Mouse (Mus musculus): ENCODE measurements at regions not wholly inside any gene's neighbourhood (a gene's known extent, or its start where the extent isn't known, plus 50 kb on each side); places are given as distances from the start of the nearest gene placed in this dataset.
"Not testable (repeated sequence)": the region's sequence is repeated elsewhere in the genome, so short reads cannot be mapped to it uniquely, and the experiment has no call there.

DNA sequence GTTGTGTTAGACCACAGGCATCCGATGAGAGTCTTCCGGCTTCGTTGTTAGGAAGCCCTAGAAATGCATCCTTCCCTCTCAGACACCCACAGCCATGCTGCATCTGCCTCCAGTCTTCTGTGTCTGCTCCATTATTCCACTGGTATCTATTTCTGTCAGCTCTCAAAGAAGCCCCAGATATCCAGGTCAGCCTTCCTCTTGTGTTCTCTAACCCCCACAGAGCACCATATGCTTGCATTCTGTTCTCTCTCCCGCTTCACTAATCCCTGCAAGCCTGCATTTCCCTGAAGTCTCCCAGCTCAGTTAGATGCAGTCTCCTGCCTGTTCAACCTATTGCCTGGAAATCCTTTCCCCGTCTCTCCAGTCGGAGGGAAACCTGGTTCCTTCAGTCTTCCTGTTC, 53.6 kb upstream of the Wdfy3 start:
- DNase-seq (ENCODE audit: low read depth, low spot score), result no peak

DNA sequence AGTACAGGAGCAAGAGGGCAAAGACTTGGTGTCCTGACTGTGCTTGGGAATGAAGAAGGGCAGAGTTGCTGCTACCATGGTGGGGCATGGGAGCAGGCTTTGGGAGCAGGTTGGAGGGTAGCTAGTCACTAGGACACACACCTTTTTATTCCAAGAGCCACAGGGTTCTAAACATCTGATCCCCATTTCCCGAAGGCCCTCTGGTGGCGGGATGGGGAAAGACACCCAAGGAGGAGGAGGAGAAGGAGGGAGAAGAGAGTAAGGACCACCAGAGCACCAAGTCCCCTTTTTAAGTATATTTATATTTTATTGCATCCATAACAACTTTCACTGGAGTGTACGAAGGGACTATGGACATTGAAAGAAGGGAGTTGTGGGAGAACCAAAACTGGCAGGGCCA, 57.0 kb upstream of the Wdfy3 start:
- DNase-seq (ENCODE audit: low read depth, low spot score), result no peak

DNA sequence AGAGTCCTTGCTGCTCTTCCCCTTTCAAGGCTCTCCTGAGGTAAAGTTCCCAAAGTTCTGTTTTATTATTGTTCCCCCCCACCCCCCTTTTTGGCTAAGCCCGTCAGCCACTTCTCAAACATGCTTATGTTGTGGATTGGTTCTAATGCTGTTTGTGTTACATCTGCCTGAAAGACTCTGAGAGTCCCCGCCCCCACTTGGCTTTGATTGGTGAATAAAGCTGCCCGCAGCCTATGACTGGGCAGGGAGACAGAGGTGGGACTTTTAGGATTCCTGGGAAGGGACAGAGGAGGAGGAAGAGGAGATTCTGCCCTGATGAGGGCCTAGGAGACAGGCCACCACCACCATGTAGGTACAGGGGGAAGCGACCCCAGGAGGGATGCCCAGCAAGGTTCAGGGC, 78.3 kb upstream of the Wdfy3 start:
- no peak for DNase-seq (ENCODE audit: low read depth, low spot score)

DNA sequence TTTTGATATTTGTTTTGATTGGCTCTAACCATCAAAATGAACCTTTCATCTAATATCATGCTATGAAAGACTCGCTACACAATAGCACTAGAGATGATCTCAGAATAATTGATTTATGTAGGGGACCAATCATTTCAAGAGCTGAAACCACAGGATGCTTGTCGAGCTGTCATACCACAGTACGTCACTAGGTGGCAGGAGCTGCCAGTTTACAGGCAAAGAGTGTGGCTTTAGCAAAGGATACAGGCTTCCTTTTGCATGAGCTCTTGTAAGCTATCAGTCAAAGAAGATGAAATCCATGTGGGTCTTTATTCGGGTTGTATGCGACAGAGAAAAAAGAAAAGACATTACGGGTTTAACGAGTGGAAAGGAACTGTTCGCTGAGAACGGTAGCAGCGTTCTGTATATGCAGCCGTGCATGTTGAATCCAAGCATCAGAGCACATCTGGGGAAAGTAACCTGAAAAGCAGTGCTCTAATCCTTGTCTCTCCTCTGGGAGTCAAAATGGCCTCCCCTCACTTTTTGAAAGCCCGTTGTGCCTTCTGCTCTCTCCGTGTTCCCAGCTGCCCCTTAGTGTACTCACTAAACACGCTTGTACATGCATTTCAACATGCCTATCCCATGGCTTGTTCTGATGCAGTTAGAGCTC, 79.9 kb upstream of the Wdfy3 start:
- DNase-seq (ENCODE audit: low read depth, low spot score), result peak; percentile 75

DNA sequence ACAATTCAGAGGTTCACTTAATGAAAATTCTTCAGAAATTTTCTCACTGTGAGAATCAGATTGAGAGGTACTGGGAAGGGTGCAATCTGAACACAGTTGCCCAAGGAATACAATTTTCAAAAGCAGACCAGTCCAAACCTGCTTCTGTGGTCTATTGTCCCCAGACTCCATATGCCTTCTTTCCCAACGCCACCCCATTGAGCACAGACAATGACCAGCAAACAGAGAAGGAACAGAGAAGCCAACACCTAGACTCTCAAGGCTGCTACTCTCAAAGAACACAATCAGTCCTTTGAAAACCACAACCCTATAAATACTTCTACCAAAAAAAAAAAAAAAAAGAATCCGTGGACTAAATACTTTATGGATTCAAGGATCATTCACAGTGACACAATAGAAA, 89.9 kb upstream of the Wdfy3 start:
- DNase-seq (ENCODE audit: low read depth, low spot score), result no peak

DNA sequence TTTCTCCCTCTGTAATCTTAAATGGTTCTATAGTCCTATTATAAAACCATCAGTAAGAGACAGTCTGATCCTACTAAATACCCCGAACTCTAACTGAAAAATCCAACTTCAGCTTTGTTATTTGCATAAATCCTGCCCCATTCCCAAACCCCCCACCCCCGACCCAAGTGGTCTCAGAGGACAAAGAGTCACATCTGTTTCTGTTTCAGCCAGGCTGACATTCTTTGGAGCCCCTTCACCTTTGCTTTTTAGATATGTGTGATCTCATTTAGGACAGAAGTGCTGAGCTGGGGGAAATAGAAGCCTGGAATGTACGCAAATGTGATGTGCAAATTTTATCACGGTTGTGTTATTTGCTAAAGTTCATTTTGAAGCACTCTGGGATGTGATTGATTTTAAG, 98.3 kb upstream of the Wdfy3 start:
- DNase-seq (ENCODE audit: low read depth, low spot score), result no peak

DNA sequence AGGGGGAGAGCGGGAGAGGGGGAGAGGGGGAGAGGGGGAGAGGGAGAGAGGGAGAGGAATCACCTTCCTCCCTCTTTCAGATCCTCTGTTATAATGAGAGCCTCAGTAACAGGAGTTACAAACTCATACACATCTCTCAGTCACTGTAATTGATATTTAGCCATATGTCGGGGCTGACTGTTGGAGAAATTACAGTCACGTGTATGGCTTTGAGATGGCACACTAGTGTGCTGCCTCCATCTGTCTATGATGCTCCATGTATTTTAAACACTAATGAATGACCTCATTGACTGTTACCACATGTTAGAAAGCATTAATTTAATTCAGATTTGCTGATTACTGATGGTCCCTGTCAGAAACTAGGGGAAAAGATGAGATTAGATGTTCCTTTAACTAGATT, 102.1 kb upstream of the Wdfy3 start:
- no peak for DNase-seq (ENCODE audit: low read depth, low spot score)

DNA sequence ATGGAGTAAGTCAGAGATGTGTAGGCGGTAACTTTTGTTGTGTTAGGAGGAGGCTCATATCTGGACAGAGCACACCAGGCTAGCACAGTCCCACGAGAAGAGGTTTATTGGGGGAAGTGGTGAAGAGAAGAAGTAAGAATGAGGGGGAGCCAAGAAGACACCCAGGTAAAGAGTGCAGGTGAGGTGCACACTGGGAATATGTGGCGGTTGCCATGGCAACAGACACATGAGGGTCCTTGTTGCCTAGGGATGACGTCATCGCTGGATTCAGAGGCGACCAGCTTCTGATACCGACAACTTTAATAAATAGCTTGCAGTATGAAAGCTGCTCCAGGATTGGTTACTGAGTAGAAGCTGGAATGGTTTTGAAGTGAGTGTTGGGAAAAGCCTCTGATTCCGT, 110.5 kb upstream of the Wdfy3 start:
- DNase-seq (ENCODE audit: low read depth, low spot score), result peak; percentile 30

DNA sequence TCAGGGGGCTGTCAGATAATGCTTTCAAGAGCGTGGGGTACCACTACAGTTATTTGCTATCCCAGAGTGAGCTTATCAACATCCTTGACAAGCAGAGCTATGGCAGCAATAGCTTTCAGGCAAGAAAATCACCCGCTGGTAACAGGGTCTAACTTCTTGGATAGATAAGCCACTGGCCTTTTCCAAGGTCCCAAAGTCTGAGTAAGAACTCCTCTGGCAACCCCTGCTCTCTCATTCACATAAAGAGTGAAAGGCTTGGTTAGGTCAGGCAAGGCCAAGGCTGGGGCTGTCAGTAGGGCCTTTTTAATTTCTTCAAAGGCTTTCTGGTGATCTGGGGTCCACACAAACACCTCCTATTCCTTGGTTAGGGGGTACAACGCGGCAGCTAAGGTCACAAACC, 119.2 kb upstream of the Wdfy3 start:
- not testable (repeated sequence) for DNase-seq (ENCODE audit: low read depth, low spot score)

DNA sequence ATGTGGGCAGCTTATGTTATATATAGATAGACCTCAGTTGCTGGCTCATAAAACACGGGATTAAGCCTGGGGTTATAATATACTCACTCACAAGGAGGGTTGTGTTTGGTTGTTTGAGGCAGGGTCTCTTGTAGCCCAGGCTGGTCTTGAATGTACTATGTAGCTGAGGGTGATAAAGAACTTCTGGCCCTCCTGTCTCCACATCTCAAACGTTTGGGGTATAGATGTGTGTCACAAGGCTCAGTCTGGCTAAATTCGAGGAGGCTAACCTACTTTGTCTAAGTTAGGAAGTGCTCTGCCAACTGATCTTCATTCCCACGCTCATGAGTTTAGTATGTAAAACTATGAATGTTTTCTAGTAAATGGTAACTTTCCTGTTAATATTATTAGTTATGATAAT, 136.7 kb upstream of the Wdfy3 start:
- DNase-seq (ENCODE audit: low read depth, low spot score), result no peak

DNA sequence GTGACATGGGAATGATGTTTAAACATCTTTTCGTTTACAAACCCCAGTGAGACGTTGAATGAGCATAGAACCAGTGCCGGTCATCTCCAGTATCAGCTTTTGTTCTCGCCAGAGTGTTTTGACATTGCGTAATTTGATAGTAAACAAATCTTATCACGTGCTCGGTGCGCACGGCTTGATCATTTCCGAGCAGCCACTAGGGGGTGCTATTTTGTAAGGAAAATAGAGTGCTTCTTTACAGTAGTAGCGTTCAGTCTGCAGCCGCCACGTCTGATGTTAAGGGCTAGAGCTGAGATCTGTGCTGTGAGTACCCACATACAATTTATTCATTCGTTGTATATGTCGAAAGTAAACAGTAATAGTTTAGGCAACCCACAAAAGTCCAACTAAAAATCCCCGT, 137.2 kb upstream of the Wdfy3 start:
- peak; percentile 50 for DNase-seq (ENCODE audit: low read depth, low spot score)

DNA sequence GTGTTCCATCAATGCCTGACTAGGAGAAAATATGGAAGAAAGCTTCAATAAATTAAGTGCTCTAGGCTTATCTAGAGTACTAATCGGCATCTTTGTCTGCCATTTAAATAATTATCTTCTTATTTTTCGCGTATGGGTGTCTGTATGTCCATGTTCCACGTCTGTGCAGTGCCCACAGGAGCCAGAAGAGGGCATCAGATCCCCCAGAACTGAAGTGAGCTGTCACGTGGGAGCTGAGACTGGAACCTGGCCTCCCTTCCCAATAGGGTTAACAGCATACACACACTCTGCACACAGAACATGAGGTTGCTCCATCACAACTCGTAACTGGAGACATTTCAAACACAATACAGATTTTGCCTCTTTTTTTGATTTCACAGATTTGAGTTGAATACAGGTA, 143.4 kb upstream of the Wdfy3 start:
- DNase-seq (ENCODE audit: low read depth, low spot score), result no peak

DNA sequence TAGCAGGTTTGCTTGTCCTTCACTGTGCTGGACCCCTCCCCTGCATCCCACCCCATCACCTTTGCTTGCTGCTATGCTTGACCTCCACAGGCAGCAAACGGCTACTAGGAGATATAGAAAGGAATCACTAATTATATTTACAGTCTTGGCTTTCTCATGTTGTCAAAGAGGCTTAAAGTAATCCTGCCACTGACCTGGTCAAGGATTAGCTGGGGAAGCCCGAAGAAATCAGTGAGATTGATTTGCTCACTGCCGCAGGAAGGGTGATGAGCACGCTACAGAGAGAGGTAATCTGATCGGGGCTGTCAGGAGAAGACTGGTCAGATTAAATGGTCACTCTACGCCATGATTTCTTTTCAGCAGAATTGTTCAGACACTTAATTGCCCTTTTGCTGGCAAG, 157.4 kb upstream of the Wdfy3 start:
- DNase-seq (ENCODE audit: low read depth, low spot score), result no peak

DNA sequence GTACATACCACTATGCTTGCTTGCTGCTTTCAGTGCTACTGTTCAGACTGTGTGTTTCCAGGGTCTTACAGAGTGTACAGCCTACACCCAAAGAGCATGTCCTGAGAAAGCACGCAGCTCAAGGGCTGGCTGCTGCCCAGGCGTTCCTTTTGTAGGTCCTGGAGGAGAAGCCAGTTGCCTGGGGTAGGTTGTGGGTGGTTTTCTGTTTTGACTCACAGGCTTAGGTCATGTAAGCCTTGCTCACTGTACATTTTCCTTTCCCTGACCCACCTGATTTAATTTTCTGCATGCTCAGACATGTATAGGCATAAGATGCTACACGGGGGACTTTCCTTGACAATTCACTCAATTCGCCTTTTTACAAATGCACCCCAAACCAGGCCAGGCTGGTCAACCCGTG, 172.9 kb upstream of the Wdfy3 start:
- DNase-seq (ENCODE audit: low read depth, low spot score), result no peak

DNA sequence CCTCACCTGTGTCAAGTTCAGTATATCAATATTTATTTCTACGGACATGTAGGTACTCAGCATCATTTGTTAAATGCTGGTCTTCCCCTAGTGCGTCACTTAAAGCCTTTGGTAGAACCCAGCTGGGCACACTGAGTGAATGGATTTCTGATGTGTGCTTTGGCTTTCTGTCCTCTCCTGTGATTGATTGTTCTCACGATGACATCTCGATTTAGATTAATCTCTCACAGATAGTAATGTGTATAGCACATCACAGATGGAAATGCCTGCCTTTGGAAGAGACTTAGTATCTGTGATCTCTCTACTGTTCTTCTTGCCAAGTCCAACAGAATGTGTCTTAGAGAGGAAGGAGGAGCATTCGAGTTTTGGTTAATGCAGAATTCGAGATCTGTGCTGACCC, 175.0 kb upstream of the Wdfy3 start:
- DNase-seq (ENCODE audit: low read depth, low spot score), result no peak

DNA sequence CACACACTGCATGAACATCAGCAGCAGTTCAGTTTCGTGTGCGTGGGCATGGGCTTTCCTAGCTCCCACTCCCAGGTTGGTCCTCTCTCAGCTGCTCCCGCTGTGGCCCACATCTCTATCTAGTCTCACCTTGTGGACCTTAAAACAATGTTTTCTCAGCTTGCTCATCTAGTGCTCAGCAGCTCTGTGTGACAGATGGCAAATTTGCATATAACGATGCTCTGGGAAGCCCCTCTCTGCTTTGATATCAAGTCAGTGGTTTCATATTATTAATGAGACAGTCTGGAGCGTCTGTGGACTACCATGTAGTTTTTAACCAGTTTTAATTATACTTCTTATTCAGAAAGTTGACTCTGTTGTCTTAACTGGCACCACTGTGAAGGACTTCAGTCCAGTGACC, 179.0 kb upstream of the Wdfy3 start:
- no peak for DNase-seq (ENCODE audit: low read depth, low spot score)

DNA sequence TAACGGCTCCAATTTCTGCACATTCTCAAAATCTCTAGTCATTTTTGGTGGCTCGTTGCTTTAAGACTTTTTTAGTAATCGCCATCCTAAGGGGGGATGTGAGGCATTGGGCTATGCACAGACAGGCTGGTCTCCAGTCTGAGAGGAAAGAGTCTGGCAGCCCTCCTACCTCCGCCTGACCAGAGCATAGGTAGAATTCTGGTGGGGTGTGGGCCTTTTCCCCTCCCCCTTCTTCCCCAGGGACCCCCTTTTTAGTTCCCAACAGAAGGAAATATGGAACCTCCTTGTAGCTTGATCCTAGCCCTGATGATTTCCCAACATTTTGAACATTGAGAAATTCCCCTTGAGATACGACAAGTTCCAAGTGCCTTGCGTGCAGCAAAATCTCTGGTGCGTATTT, 181.4 kb upstream of the Wdfy3 start:
- DNase-seq (ENCODE audit: low read depth, low spot score), result no peak

DNA sequence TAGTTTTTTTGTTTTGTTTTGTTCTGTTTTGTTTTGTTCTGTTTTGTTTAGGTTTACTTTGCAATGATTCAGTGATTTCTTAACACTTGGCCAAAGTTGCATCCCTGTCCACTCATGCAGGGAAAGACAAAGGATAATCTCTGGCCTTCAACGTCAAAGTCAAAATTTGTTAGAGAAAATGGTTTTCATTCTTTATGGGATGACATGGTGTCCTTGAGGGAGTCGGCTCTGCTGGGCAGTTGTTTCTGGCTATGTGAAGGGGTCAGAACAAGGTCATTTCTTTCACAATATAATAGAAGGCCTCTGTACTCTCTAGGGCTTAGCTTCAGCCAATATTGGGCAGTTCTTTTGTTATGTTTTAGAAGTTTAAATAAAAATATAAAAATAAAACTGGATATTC, 184.1 kb upstream of the Wdfy3 start:
- DNase-seq (ENCODE audit: low read depth, low spot score), result no peak

DNA sequence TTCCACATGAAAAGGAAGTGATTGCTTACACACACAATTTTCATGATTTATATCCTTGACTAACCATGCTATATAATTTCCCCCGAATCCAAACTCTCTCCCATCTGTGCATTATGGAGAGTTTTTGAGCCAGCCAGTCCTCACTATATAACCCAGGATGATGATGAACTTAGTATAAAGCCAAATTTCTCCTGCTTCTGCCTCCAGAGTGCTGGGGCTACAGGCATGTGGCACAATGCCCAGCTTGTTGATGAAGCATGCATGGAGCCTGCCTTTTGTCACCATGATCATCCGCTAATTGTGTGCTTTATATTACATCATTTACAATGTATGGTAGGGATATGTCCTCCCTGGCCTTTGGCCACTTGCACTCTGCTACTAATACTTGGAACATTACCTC, 187.4 kb upstream of the Wdfy3 start:
- DNase-seq (ENCODE audit: low read depth, low spot score), result no peak

DNA sequence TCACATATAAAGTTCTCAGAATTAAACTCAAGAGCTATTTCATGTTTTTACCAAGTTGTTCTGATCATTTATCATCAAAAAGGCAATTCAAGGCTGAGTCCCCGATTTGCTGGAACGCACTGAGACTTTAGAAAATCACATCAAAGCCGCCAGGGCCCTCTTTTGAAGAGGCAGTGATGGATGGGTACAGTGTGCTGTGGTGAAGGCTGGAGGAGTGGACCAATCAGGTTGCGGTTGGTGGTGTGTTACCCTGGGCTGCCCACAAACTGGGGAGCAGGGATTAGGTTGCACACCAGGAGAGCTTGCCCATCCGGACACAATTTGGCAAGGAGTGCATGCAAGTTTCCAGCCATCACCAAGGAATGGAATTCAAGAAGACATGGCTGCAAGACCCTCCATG, 191.9 kb upstream of the Wdfy3 start:
- no peak for DNase-seq (ENCODE audit: low read depth, low spot score)

DNA sequence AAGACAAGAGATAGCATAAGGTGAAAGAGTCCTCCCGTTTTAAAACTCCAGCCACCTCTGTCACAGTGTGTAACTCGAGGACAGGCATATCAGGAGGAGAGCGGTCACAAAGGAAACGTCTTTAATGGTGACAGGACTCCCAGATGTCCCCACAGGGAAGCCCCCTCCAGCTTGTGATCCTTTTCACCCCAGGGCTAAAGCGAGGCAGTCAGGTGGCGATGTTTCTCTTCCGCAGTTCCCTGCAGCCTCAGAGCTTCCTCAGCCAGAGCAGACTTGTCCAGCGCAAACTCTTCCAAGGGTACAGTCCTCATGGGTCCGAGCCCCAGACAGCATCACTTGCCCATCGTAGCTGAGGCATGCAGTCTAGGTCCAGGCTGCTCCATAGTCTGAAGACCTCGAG, 196.7 kb upstream of the Wdfy3 start:
- no peak for DNase-seq (ENCODE audit: low read depth, low spot score)

DNA sequence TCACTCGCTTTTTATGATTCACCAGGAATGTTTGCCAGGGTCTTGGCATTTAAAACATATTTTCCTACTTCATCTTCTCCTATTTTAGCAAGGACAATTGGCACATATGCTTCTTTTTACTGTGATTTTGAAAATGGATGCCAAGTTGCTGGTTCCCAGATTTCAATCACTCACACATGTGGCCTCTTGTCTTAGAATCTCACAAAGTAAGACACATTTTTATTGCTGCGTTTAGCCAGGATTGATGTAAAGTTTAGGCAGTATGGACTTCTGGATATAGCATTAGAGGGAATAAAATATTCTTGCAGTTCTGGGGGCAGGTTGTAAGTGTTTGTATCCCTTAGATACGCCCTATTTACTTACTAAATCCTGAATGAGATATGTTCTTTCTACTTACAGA, 197.4 kb upstream of the Wdfy3 start:
- DNase-seq (ENCODE audit: low read depth, low spot score), result no peak

DNA sequence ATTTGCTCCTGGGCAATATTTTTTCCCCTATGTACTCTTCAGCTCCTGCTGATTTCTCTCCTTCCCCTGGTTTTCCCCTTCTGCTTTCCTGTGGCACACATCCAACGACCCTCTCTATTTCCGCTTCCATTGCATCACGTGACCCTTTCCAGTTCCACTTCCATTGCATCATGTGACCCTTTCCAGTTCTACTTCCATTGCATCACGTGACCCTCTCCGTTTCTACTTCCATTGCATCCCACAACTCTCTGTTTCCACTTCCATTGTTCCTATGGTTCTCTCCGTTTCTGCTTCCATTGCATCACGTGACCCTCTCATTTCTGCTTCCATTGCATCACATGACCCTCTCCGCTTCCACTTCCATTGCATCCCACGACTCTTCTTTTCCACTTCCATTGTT, 199.5 kb upstream of the Wdfy3 start:
- no peak for DNase-seq (ENCODE audit: low read depth, low spot score)

DNA sequence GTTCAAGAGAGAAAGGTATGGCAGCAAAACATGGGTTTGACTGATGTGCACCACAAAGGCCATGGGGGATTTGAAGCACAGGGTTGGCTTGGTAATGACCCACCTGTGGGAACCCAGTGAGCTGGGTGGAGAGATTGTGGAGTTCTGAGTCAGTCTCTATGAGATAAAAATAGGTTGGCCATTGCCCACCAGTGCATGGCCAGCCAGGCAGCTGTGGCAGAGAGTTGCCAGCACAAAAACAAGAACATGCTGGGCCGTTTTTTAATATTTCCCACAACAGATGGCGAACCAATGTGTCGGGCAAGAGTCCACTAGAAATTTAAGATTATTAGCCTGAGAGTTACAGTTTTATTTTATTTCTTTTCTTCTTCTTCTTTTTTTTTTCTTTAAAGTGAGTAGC, 205.6 kb upstream of the Arhgap24 start:
- no peak for DNase-seq (ENCODE audit: low read depth, low spot score)

DNA sequence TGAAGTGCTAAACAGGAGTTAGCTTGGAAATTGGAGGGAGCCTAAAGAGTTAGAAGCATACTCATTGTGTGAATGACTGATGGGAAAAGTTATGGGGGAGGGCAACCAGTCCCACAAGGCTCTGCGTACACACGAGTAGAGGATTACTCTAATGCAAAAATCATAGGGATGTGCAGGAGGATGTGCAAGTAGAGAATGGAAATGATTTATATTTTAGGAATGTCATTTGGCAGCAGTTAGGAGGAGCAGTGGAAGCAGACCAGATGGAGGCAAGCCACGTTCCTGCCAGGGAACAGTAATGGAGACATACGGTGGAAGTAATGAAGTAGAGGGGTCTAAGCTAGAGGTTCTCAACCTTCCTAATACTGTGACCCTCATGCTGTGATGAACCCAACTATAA, 194.1 kb upstream of the Arhgap24 start:
- DNase-seq (ENCODE audit: low read depth, low spot score), result no peak
